ENCODE assay signal across 26 mouse cellular contexts in genomic region chr1:86378662-86379061, GRCm38 (mm10). TPM values are rescaled to one million over a fixed set of nuclear protein-coding genes. Genes with fewer than 3 reads are reported as not detected.
DNase-seq lines count a peak whose midpoint lies in the region; ATAC-seq lines count a peak whose summit lies in the region.
"Had no signal": no experiment of that assay in that cellular context is flagged by ENCODE, and none has a peak within 500 bp of the region (broad histone marks: within the 10 kb centered on the region; RNA-seq: fewer than 3 reads in every experiment).

No protein-coding gene starts in this region.

- no peak for DNase-seq in embryonic facial prominence, embryonic 14.5 days (ENCODE audit: low spot score)
- no peak for DNase-seq in embryonic facial prominence, embryonic 10.5 days (ENCODE audit: low spot score)
- no peak for DNase-seq in heart, adult 9 months (ENCODE audit: low spot score in 2 of 2)
- peak; percentile 28 to 60 for DNase-seq in left cerebral cortex, postnatal 14 days (ENCODE audit: low spot score in 2 of 2)
- DNase-seq in left cerebral cortex, adult 8-10 months (ENCODE audit: low spot score in 2 of 2), result no peak
- no peak for DNase-seq in yolk sac, embryonic 10.5 days (ENCODE audit: low spot score)
- DNase-seq in thymus, postnatal 25 days, result no peak
- DNase-seq: adrenal gland, postnatal 36 days; cerebellum, adult 9-10 months; kidney, adult 11 months; kidney, postnatal 14 days; liver; liver, postnatal 0 days; lung, postnatal 14 days; spleen, adult 18-20 months had no signal

- peaks cover 9% of the 10 kb centered on the region; the same call in 1 of the 2 replicates for H3K4me1 ChIP-seq in embryonic facial prominence, embryonic 14.5 days (ENCODE audit: control insufficient read depth, insufficient read depth, low read length)
- H3K4me1 ChIP-seq in embryonic facial prominence, embryonic 10.5 days, result 0 out of 2 replicates have a peak, but pooled peaks cover 4% of the 10 kb centered on the region
- peaks cover 42% of the 10 kb centered on the region for H3K4me1 ChIP-seq in heart, embryonic 13.5 days

- H3K27me3 ChIP-seq in embryonic facial prominence, embryonic 14.5 days (replicated peaks; ENCODE audit: control insufficient read depth, insufficient read depth, low read length), result no peaks in the 10 kb centered on the region
- no peaks in the 10 kb centered on the region for H3K27me3 ChIP-seq in embryonic facial prominence, embryonic 10.5 days (replicated peaks; ENCODE audit: low read depth, poor library complexity, severe bottlenecking)
- H3K27me3 ChIP-seq in heart, embryonic 13.5 days (replicated peaks), result no peaks in the 10 kb centered on the region

- intact Hi-C loops in left cerebral cortex, postnatal 14 days (cut with DNase I), result loop anchor here (5.0 kb wide), 1 partner anchor 39 kb away; no protein-coding TSS in a partner anchor

- no peak overlapping the region for H3K4me3 ChIP-seq in embryonic facial prominence, embryonic 14.5 days (ENCODE audit: low read depth, low read length)
- H3K4me3 ChIP-seq in embryonic facial prominence, embryonic 10.5 days, result no peak overlapping the region
- 0 out of 2 replicates have a peak overlapping the region, but pooled peaks have one; percentile 6 for H3K4me3 ChIP-seq in heart, embryonic 13.5 days

- H3K4me2 ChIP-seq in embryonic facial prominence, embryonic 14.5 days (ENCODE audit: low read depth, low read length), result no peak overlapping the region
- H3K4me2 ChIP-seq in heart, embryonic 13.5 days, result peak overlapping the region; percentile 46

- ATAC-seq in embryonic facial prominence, embryonic 14.5 days (ENCODE audit: low read depth), result no peak
- ATAC-seq in heart, embryonic 13.5 days (ENCODE audit: extremely low read depth, insufficient number of reproducible peaks, low FRiP score, low TSS enrichment), result no peak
- ATAC-seq: CD4-positive, CD25-positive, alpha-beta regulatory T cell, adult 4 months; hindbrain, postnatal 0 days; liver, postnatal 0 days; midbrain, embryonic 16.5 days had no signal

- H3K36me3 ChIP-seq in embryonic facial prominence, embryonic 14.5 days (ENCODE audit: control insufficient read depth, insufficient read depth, low read length), result no peaks in the 10 kb centered on the region
- H3K36me3 ChIP-seq in embryonic facial prominence, embryonic 10.5 days (replicated peaks), result no peaks in the 10 kb centered on the region
- H3K36me3 ChIP-seq in heart, embryonic 13.5 days, result no peaks in the 10 kb centered on the region
- H3K36me3 ChIP-seq: G1E had no signal

- peak overlapping the region; percentile 46; the same call in 1 of the 2 replicates for H3K27ac ChIP-seq in embryonic facial prominence, embryonic 14.5 days (replicated peaks; ENCODE audit: low read depth, low read length)
- no peak overlapping the region for H3K27ac ChIP-seq in embryonic facial prominence, embryonic 10.5 days (replicated peaks)
- peak overlapping the region; percentile 83 for H3K27ac ChIP-seq in heart, embryonic 13.5 days (replicated peaks)
- H3K27ac ChIP-seq: hindbrain, postnatal 0 days had no signal

- H3K9me3 ChIP-seq in embryonic facial prominence, embryonic 14.5 days (ENCODE audit: control insufficient read depth, low read length), result no peaks in the 10 kb centered on the region
- H3K9me3 ChIP-seq in embryonic facial prominence, embryonic 10.5 days, result no peaks in the 10 kb centered on the region
- H3K9me3 ChIP-seq in heart, embryonic 13.5 days, result no peaks in the 10 kb centered on the region
- H3K9me3 ChIP-seq: G1E had no signal

- H3K9ac ChIP-seq in embryonic facial prominence, embryonic 14.5 days (ENCODE audit: low read depth, low read length), result no peak overlapping the region
- H3K9ac ChIP-seq in heart, embryonic 13.5 days, result peak overlapping the region; percentile 50
- H3K9ac ChIP-seq: liver, postnatal 0 days had no signal

- WGBS in embryonic facial prominence, embryonic 14.5 days, result 43% methylated on average over 6 of the region's 6 CpGs
- WGBS in embryonic facial prominence, embryonic 10.5 days, result 72% methylated on average over 6 of the region's 6 CpGs
- 36% methylated on average over 6 of the region's 6 CpGs for WGBS in heart, embryonic 13.5 days

RNA-seq across cellular contexts. Expression of gene Ncl, which starts 19.5 kb away (rescaled TPM):
- polyA plus RNA-seq in embryonic facial prominence, embryonic 14.5 days (2014; fragmentation: Nextera tagmentation; extraction: Ambion mirVana), result 285 and 297 TPM in 2 replicates
- 625 and 641 TPM in 2 replicates for polyA plus RNA-seq in embryonic facial prominence, embryonic 10.5 days (2016; fragmentation: Nextera tagmentation; extraction: Ambion mirVana)
- 247 TPM in 2 replicates for polyA plus RNA-seq in heart, embryonic 13.5 days (2015; fragmentation: Nextera tagmentation; extraction: Ambion mirVana)
- 100 to 1,000 TPM; 146 to 149 TPM for total RNA-seq in left cerebral cortex, postnatal 14 days (2021)
- total RNA-seq in left cerebral cortex, adult 8-10 months (2022), result 100 to 1,000 TPM; 151 to 166 (median 164) TPM

RNA-seq across cellular contexts. Expression of gene Nmur1, which starts 47.4 kb away (rescaled TPM):
- polyA plus RNA-seq in embryonic facial prominence, embryonic 14.5 days (2014; fragmentation: Nextera tagmentation; extraction: Ambion mirVana), result not detected in 2 replicates
- 0.24 TPM in 1 of 2 replicates, not detected in the other for polyA plus RNA-seq in embryonic facial prominence, embryonic 10.5 days (2016; fragmentation: Nextera tagmentation; extraction: Ambion mirVana)
- polyA plus RNA-seq in heart, embryonic 13.5 days (2015; fragmentation: Nextera tagmentation; extraction: Ambion mirVana), result not detected in 2 replicates
- under 1 TPM; 0.25 to 0.53 TPM for total RNA-seq in left cerebral cortex, postnatal 14 days (2021)
- total RNA-seq in left cerebral cortex, adult 8-10 months (2022), result under 1 TPM in 2 of 4 experiments, not detected in 2; 0.37 to 0.59 TPM
- total RNA-seq: adrenal gland, postnatal 36 days; G1E; layer of hippocampus, postnatal 25 days; megakaryocyte-erythroid progenitor cell, adult 5-6 weeks had no signal
- polyA plus RNA-seq: forebrain, embryonic 11.5 days; G1E; liver, postnatal 0 days; stomach, embryonic 14.5 days; thymus, postnatal 0 days had no signal

RNA-seq across cellular contexts. Expression of gene Tex44, which starts 47.5 kb away (rescaled TPM):
- not detected in 2 replicates for polyA plus RNA-seq in embryonic facial prominence, embryonic 14.5 days (2014; fragmentation: Nextera tagmentation; extraction: Ambion mirVana)
- not detected in 2 replicates for polyA plus RNA-seq in embryonic facial prominence, embryonic 10.5 days (2016; fragmentation: Nextera tagmentation; extraction: Ambion mirVana)
- not detected in 2 replicates for polyA plus RNA-seq in heart, embryonic 13.5 days (2015; fragmentation: Nextera tagmentation; extraction: Ambion mirVana)
- not detected for total RNA-seq in left cerebral cortex, postnatal 14 days (2021)
- total RNA-seq in left cerebral cortex, adult 8-10 months (2022), result not detected
- total RNA-seq: adrenal gland, postnatal 36 days; hindbrain, postnatal 0 days; layer of hippocampus, postnatal 25 days; megakaryocyte-erythroid progenitor cell, adult 5-6 weeks had no signal
- polyA plus RNA-seq: CD4-positive, CD25-positive, alpha-beta regulatory T cell, adult 4 months; cortical plate, adult 2 months; forebrain, embryonic 11.5 days; G1E; hindbrain, postnatal 0 days; liver, postnatal 0 days; midbrain, embryonic 16.5 days; stomach, embryonic 14.5 days had no signal

Comparison
In these comparisons a context has a peak if more than half of its experiments do, and no peak if none do; other contexts are left out.
1. DNase-seq: peak in left cerebral cortex, postnatal 14 days (2 of 2); none in embryonic facial prominence, embryonic 14.5 days (single experiment), embryonic facial prominence, embryonic 10.5 days (single experiment), heart, adult 9 months (0 of 2), left cerebral cortex, adult 8-10 months (0 of 2), yolk sac, embryonic 10.5 days (single experiment) and thymus, postnatal 25 days (single experiment).